Mouse (Mus musculus) olfactory bulb, adult 2 months (tissue): ENCODE measurements around the gene Ascl2.

Source experiments
- CTCF ChIP-seq: fragments of 200-500 bp; IDR thresholded peaks from 2 replicates; pipeline ENCODE4 v1.5.1; 2012; ENCODE audit warnings: low read depth, mild to moderate bottlenecking, low read length, moderate library complexity; ENCODE audit not compliant: insufficient read depth
- POLR2A ChIP-seq: fragments of 200-500 bp; IDR thresholded peaks from 2 replicates; pipeline ENCODE4 v1.6.1; 2012; ENCODE audit warnings: mild to moderate bottlenecking, low read depth, low read length, moderate library complexity; ENCODE audit not compliant: insufficient read depth

- no peak for TF ChIP-seq POLR2A
- TF ChIP-seq CTCF: no peak
Observed at GRCm38 (mm10) chr7:142927293-142927692, 41.8 kb downstream of the Ascl2 start.
